Mouse (Mus musculus): ENCODE results near the gene Csrnp2. TPM values are rescaled to one million over a fixed set of nuclear protein-coding genes. Genes with fewer than 3 reads are reported as not detected.

The Csrnp2 gene
- total RNA-seq, 2 experiments from 2014 or later, result 25.8 to 26.1 TPM

DNA sequence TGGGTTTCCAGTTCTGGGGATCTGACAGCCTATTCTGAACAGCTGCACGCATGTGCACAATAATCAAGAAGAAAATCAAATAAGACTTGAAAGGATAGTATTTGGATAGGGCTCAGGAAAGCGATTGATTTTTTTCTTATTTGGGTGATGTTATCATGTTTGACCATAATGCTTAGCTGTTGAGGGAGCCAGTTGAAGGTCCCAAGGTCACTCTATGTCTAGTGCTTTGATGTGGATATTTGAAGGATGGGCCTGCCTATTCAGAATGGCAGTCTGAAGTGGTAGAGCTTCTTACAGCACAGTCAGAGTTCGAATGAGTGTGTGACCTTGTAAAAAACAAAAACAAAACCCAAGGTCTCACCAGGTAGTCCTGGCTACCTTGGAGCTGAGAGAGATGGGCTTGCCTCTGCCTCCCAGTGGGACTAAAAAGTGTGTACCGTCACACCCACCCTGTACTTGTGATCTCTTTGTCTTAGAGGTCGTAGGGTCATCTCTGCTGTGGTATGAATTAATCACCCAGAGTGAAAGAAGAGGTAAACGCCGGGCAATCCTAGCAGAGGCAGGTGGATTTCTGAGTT, 21.3 kb downstream of the Csrnp2 start:
- DNase-seq, result no peak

DNA sequence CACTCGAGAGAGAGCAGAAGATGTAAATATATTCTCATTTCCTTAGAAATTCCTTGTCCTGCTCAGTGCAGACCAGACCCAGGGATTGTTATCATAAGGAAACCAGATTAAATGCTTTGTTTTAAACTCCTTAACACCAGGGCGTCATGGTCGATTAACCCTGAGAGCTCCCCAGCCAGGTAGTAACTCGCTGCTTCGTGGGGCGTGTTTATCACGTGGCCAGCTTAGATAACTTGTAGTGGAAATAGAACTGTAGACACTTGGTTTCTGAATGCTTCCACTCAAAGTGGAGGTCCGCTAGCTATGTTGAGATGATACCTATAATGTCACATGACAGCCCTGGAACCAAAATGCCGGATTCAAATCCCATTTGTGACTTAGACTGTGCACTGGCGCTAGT, 25.3 kb downstream of the Csrnp2 start:
- no peak for DNase-seq

DNA sequence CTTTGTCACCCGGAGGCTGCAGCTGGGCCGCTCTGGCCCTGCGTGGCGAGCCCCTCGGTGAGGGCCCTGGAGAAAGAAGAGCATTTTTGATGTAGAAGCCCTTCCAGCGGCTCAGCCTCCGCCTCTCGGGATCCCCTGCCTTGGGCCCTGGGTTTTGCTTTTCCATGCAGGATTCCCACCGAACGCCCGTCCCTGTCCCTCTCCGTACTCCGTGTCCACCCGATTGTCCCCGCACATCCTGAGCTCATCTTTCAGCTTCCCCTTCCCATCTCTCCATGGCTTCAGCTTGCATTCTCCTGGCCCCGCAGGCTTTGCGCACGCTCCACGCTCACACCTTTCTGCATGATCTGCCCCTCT, 26.1 kb downstream of the Csrnp2 start:
- DNase-seq, result no peak

DNA sequence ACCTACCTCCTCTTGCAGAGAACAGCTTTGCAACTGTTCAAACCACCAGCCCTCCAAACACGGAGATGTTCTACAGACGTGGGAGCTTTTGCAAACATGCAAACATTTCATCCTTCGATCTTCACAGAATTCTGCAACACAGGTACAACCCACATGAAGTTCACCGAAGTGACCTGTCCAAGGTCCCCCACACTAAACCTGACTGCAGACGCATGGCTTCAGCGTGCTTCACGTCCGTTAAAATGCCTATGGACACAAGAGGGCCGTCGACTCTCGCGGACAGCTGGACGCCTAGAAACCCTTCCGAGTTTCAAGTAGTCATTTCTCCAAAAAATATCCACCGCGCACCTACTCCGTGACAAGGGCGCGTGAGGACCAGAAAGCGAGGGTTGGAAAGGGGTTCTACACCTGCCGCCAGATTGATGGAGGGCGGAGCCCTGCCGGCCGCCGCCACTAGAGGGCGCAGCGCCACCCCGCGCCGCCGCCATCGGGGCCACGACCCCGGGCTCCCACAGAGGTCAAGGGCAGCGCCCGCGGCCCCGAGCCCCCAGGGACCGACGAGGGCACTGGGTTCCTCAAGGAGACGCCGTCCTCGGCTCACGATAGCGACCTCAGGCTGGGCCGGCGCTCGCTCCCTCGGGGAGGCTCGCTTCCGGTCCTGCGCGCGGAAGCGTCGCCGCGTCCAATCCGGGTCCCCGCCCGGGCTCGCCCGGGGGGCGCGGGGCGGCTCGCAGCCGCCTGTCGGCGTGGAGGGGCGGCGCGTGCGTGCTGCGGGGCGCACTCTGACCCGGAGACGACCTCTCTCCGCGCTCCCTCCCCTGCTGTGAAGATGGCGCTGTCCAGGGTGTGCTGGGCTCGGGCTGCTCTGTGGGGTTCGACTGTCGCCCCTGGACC, 26.7 kb downstream of the Csrnp2 start, which contains the start of gene Letmd1:
Gene Letmd1, plus strand, starts transcription at position 729 of the 894 bp plus-strand sequence.
- DNase-seq, result peak; percentile 90 to 91

DNA sequence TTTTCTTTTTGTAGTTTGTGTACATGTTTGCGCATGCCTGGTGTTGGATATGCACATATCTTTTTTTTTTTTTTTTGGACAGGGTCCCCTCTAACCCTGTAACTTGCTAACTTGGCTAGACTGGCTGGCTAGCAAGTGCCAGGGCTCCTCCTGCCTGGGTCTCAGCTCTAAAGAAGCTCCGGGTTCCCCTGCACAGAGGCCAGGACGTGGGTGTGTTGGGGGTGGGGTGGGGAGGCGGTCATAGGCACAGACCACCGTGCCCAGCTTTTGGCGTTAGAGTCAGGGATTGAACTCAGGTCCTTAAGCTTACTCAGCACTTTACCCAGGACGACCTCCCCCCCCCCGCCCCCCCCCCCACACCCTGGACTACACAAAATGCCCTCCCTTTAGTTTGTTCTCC, 27.6 kb downstream of the Csrnp2 start:
- no peak for DNase-seq

DNA sequence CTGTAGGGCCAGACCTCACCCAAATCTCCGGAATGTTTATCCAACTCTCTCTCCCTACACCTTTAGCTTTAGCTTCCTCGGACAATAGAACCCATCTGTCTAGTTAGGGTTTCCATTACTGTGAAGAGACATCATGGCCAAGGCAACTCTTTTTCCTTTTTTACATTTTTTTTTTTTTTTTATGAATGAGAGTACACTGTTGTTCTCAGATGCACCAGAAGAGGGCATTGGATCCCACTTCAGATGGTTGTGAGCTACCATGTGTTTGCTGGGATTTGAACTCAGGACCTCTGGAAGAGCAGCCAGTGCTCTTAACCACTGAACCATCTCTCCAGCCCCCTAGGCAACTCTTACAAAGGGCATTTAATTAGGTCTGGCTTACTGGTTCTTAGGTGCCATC, 29.9 kb downstream of the Csrnp2 start:
- DNase-seq, result no peak

DNA sequence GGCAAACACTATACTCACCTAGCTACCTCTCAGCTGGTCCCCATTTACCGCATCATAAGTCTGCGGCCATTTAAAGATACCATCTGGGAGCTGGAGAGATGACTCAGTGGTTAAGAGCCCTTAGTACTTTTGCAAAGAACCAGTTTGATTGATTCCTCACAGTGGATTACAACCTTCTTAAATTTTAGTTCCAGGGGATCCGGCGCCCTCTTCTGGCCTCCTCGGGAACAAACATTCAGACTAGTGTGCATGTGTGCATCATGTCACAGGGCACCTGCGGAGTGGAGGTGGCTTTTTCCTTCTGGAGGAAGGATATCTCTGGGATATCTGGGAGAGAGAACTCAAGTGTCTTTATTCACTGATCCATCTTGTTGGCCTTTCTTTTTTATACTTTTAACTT, 31.6 kb downstream of the Csrnp2 start:
- DNase-seq, result peak; percentile 61 to 70

DNA sequence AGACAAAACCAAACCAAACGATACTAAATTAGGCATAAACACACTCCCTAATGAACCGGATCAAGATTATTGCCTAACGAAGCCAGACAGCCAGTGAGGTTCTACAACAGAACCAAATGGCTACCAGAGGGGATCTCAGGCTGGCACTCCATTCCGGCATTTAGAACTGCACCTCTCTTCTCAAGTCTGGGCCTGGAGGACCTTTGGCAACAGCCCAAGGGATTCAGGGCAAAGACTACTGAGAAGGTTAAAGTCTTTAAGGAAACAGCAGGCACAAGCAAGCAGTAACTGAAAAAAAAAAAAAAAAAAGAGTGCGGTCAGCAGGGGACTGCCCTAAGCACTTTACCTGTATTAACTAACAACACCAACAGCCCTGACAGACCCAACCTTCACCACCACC, 33.2 kb downstream of the Csrnp2 start:
- DNase-seq, result no peak

DNA sequence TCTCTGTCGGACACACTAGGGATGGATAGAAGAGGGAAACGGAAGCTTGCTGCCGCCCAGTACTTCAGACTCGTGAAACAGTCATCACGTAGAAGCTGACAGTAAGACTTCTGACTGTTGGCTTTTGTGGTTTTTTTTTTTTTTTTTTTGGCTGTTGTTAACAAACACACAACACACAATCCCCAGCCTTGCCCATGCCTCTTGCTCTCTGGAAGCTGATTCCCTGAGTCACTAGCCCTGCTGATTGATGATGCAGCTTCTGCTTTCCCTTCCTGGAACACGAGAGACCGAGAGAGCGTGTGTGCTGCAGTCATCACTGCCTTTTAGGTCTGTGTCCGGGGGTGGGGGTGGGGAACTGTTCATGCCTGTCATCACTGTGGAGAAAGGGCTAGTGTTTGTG, 33.6 kb downstream of the Csrnp2 start:
- DNase-seq, result no peak

DNA sequence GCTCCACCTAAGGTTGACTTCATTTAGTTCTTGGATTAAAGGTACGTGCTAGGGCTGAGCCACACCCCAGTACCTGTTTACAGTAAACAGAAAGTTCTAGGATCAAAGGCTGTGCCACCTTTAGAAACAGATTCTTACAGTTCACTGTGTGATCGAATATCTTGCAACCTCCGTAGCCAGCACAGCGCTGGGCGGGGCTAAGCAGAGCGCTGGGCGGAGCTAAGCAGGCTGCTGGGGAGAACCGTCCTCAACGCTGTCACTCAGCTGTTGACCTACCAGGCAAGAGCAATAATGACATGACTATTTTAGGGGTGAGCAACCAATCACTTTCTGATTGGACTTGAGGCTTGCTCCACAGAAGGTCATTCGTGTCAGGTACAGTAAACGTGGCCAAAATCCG, 34.3 kb downstream of the Csrnp2 start:
- no peak for DNase-seq

DNA sequence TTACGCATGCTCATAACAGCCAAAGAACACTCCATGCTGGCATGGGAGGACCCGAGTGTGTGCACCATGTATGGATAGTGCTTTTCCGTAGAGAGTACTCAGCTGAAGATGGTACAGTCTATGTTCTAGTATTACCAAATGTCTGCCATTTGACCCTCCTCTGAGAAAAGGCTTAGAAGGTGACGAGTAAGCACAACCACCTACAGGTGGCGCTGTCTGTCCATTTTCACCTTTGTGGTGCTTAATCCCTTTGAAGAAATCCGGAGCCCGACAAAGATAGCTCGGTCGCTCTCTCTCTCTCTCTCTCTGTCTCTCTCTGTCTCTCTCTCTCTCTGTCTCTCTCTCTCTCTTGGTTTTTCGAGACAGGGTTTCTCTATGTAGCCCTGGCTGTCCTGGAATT, 37.2 kb downstream of the Csrnp2 start:
- DNase-seq, result no peak

DNA sequence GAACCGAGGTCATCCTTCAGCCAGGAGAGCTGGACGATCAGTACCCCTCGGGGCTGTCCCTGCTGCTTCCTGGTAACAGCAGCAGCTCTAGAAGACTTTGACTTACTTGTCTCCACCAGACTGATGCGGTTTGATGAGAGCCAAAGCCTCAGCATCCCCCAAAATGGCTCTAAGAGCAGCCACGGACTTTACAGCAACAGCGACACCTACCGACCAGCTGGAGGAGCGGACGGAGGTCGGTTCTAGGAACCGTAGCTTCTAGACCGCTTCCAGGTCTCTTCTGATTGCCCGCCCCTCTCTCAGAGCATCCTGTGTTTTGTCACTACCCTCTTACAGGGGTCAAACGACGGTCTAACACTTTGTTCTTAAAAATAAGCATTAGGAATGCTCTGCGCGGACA, 37.9 kb downstream of the Csrnp2 start:
- DNase-seq, result peak; percentile 55 to 58

DNA sequence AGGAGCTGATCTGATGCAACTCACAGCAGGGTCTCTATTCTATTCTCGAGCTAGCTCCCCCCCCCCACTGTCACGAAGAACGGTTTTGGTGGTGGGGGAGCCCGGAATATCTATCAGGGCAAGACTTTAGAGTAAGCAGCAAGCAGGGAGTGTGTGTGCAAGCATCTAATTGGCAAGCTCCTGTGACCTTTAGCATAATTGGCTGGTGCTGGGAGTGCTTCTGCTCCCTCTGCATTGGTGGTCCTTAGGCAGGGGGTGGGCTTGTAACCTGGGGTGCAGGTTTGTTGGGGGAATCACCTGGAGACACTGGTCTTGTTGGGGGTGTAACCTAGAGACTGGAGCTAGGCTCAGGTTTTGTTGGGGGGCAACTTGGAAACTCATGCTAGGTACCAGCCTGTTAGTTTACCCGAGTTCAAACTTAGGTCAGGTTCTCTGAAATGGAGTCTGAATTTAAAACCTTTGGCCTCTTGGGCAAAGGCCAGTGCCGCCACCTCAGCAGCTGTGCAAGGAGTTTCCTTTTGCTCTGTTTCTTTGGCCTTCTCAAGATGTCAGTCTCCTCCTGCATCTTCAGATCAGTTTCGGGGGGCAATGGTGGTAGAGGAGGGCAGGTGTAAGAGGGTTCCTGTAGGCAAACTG, 38.8 kb downstream of the Csrnp2 start:
- no peak for DNase-seq

DNA sequence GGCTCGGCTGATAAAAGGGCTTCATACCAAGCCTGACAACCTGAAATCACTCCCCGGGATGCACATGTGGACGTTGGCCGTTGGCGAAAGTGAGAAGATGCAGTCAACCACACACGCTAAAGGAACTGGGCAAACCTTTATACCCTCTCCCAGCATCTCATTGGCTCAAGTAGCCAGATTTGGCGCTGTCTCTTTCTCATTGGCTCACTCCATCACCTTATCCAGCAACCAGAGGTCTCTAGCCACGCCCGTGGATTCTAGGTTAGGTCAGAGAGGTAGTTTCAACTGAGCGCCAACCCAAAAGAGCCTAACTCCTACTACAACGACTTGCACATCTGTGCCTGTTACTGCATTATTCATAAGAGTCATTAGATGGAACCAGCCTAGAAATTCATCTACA, 42.8 kb downstream of the Csrnp2 start:
- no peak for DNase-seq

DNA sequence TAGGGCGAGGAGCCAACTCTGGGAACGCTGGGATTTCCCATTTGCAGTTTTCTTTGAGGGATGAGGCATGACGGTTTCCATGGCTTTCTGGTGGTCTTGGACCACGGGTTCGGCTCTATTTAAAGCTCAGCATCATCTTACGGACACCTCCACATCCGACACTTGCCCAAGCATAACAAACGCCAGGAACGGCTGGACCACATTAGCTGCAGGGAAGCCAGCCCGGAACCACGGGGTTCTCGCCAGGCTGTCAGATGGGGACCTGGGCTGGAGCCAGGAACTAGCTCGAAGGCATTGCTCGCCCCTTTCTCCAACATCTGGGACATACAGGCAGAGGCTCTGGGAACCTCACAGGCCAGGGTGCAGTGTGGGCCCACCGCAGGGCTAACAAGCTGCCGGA, 44.0 kb downstream of the Csrnp2 start:
- peak in 1 of 2 experiments; percentile 56 for DNase-seq

DNA sequence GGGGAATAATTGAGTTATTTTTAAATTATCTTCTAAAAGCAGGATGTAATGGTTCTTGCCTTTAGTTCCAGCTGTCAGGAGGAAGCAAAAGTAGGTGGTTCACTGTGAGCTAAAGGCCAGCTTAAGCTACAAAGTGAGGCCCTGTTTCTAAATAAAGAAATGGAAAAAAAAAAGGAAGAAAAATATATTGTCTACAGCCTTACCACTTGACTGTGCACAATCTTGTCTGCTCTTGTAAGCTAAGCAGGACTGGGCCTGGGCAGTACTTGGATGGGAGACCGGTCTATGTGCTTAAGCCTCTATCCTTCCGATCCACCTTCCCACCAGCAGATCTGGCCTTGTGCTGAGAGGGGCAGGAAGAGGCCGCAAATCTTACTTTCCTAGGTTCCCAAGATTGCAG, 45.8 kb downstream of the Csrnp2 start:
- DNase-seq, result no peak

DNA sequence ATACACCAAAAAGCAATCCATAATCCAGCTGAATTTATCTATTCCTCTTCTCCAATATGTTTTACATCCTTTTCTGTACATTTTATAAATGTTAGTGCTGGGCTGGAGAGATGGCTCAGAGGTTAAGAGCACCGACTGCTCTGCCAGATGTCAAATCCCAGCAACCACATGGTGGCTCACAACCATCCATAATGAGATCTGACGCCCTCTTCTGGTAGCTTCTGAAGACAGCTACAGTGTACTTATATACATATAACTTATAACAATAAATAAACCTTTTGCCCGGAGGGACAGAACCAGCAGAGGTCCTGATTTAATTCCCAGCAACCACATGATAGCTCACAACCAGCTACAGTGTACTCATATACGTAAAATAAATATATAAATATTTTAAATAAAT, 46.7 kb downstream of the Csrnp2 start:
- DNase-seq, result no peak

DNA sequence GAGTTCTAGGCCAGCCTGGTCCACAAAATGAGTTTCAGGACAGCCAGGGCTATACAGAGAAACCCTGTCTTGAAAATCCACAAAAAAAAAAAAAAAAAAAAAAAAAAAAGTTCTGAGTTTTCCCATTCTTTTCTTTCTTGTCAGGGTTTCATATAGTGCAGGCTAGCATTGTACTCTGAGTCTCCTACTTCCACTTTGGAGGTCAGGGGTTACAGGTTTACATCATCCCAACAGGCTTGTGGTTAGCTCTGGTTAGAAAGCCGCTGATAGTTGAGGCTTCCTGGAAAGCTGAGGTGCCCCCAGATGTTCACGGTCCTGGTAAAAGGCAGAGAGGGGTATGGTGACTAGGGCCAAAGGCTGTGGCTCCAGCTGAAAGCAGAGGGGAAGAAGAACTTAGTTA, 48.4 kb downstream of the Csrnp2 start:
- DNase-seq, result no peak

DNA sequence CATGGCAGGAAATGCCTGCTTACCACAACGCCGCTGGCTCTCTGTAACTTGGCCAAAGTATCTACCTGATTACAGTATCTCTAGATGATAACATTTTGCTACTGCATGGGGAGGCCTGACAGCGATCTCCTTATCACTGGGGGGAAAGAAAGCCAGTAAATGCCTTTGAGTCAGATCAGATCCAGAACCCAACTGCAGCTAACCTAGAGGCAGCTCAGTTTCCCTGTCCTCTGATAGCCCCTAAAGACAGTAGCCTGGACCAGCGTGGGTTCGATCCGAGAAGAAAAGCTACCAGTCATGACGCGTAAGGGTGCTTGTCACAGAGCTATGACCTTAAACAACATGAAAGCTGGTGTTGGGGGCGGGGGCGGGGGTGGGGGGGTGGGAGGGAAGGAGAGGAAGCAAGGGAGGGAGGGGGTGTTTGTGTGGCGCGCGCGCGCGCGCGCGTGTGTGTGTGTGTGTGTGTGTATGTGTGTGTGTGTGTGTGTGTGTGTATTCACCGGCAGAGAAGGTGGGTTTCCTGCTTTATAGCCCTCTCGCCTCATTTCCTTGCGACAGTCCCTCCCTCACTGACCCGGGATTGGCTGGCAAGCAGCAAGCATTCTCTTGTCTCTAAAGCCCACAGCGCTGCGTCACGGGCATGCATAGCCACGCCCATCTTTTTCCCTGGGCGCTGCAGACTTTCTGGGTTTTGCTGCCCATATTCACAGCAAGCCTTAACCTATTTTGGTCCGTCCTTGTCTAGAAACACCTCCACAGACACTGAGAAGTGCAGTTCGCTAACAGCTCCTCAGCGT, 52.0 kb downstream of the Csrnp2 start:
- DNase-seq, result peak; percentile 66 to 76

DNA sequence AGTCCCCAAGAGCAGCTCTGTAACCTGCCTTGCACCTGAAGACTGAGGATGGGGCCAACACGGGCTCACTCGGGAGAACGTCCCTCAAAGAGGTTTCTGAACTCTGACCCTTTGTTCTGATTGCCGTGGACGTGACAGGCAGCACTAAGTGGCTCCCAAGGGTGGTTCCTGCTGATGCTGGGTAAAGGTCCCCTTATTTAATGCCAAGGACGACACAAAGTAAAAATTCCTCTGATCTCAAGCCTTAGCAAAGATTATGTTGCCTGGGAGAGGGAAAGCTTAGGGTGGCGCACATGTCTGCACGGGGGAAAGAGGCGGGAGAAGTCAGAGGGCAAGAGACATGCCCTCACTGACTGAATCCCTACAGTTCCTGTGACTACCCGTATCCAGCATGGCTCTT, 58.8 kb downstream of the Csrnp2 start:
- no peak for DNase-seq

DNA sequence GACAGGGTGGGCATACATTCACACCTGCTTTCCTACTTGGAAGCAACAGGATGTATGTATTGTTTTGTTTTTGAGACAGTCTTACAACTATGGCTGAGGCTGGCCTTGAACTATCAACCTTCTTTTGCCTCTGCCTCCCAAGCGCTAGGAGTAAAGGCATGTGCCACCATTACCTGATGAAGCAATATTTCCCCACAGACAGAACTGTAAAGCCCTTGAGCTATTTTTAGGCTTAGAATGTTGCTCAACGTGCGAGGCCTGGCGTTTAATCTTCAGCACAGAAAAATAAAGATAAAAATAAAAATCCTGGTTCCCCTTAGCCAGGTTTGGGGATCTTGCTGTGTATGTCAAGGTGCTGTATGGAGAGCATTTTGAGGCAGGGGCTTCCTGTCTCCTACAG, 59.2 kb downstream of the Csrnp2 start:
- no peak for DNase-seq

DNA sequence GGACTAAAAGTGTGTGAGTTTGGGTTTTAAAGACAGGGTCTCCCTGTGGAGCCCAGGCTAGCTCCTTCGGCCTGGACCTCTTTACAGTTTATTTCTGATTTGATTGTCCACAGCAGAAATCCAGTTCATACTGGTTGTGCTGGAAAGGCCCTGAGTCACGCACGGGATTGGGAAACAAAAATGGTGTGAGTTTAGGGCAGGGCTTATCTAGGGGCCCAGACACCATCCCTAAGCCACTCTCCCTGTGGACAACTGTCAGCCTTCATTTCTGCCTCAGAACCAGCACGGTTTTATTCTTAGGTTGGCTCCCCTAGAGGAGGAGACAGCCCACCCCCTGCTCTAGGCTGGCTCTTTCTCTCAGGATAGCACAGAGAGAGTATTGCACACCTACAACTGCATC, 62.1 kb downstream of the Csrnp2 start:
- no peak for DNase-seq
